Mouse (Mus musculus): ENCODE measurements around the gene Copb2.

Gene Copb2

GRCm38 (mm10) chr9:98563137-98564126 lies at the start of gene Copb2:
Gene Copb2 (plus strand): TSS chr9:98563721.
- peak; percentile 98 for DNase-seq

GRCm38 (mm10) chr9:98523872-98524271 lies 39.6 kb upstream of the Copb2 start:
- DNase-seq, result no peak

GRCm38 (mm10) chr9:98524786-98525542 lies 38.6 kb upstream of the Copb2 start:
- peak; percentile 34 for DNase-seq

GRCm38 (mm10) chr9:98525543-98525924 lies 38.0 kb upstream of the Copb2 start:
- DNase-seq, result no peak

- no peak for DNase-seq
These were observed 36.3 kb upstream of the Copb2 start for GRCm38 (mm10) chr9:98527226-98527625.

GRCm38 (mm10) chr9:98529776-98530175 lies 33.7 kb upstream of the Copb2 start:
- DNase-seq, result no peak

GRCm38 (mm10) chr9:98530999-98531398 lies 32.5 kb upstream of the Copb2 start:
- DNase-seq, result no peak

GRCm38 (mm10) chr9:98534675-98535280 lies 28.7 kb upstream of the Copb2 start:
- peak; percentile 18 for DNase-seq

GRCm38 (mm10) chr9:98535763-98536162 lies 27.8 kb upstream of the Copb2 start:
- DNase-seq, result no peak

- DNase-seq, result peak; percentile 54
These were observed 25.4 kb upstream of the Copb2 start for GRCm38 (mm10) chr9:98538017-98538712.

- peak; percentile 87 for DNase-seq
These were observed 24.7 kb upstream of the Copb2 start for GRCm38 (mm10) chr9:98538713-98539360.

GRCm38 (mm10) chr9:98544042-98544441 lies 19.5 kb upstream of the Copb2 start:
- DNase-seq, result no peak

- no peak for DNase-seq
These were observed 20.3 kb downstream of the Copb2 start for GRCm38 (mm10) chr9:98583852-98584251.

- DNase-seq, result no peak
These were observed 36.6 kb downstream of the Copb2 start for GRCm38 (mm10) chr9:98600094-98600493.

GRCm38 (mm10) chr9:98601156-98601836 lies 37.8 kb downstream of the Copb2 start, which contains the start of gene Mrps22:
Gene Mrps22 (minus strand): TSS chr9:98601660.
- peak; percentile 94 for DNase-seq

GRCm38 (mm10) chr9:98601837-98602359 lies 38.4 kb downstream of the Copb2 start:
- DNase-seq, result no peak

GRCm38 (mm10) chr9:98604896-98605295 lies 41.4 kb downstream of the Copb2 start:
- no peak for DNase-seq

GRCm38 (mm10) chr9:98628480-98628879 lies 65.0 kb downstream of the Copb2 start:
- DNase-seq, result no peak

GRCm38 (mm10) chr9:98633287-98634162 lies 70.0 kb downstream of the Copb2 start:
- no peak for DNase-seq

All from embryo, embryonic 11 days (tissue).